Mouse (Mus musculus): Measurements from ENCODE around the gene Atg4d. TPM values are rescaled to one million over a fixed set of nuclear protein-coding genes. Genes with fewer than 3 reads are reported as not detected.

Atg4d gene
- polyA plus RNA-seq, 1 experiment from 2014 or later = 31.9 TPM

DNA sequence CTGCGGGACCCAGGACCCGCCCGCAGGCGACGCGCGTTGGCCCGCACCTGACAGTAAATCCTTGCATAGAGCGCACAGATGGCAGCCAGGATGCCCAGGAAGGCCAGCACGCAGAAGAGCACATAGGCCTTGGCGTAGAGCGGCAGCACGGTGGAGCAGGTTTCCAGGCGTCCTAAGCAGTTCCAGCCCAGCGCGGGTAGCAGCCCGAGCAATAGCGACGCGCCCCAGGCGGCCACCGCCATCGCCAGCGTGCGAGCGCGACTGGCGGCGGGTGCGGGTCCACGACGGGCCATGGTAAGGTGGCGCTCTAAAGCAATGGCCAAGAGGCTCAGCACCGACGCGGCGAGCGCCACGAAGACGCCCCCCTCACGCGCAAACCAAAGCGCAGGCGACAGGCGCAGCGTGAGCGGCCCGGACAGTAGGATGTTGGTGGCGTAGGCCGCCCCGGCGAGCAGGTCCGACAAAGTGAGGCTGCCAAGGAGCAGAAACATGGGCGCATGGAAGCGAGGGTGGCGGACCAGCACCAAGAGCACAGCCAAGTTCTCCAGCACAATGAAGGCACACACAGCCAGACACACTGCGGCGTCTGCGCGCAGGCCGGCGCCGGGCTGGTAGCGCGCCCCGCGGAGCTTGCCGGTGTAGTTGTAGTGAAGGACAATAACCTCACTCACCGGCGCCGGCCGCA is 20.5 kb upstream of the Atg4d start:
- Histone ChIP-seq H3K27ac (replicated peaks; ENCODE audit: low read depth, low read length) (no peak overlapping the region), H3K9ac (ENCODE audit: low read length) (peak overlapping the region; percentile 47), H3K27me3 (ENCODE audit: control insufficient read depth, insufficient read depth, low read length) (peaks cover 67% of the 10 kb centered on the region), H3K4me3 (ENCODE audit: low read depth, low read length) (peak overlapping the region; percentile 45), H3K9me3 (ENCODE audit: control insufficient read depth, low read length) (no peaks in the 10 kb centered on the region), H3K4me1 (ENCODE audit: control insufficient read depth, insufficient read depth, low read length) (peaks cover 16% of the 10 kb centered on the region), H3K36me3 (ENCODE audit: control insufficient read depth, insufficient read depth, low read length) (no peaks in the 10 kb centered on the region), H3K4me2 (ENCODE audit: low read depth, severe bottlenecking) (peak overlapping the region; percentile 77)
- peak; percentile 70 for DNase-seq (ENCODE audit: low spot score)
- ATAC-seq (ENCODE audit: insufficient number of reproducible peaks, low FRiP score, low TSS enrichment, low read depth) = no peak; the same call in 1 of the 2 replicates
- WGBS = 1% methylated on average over 72 of the region's 72 CpGs

DNA sequence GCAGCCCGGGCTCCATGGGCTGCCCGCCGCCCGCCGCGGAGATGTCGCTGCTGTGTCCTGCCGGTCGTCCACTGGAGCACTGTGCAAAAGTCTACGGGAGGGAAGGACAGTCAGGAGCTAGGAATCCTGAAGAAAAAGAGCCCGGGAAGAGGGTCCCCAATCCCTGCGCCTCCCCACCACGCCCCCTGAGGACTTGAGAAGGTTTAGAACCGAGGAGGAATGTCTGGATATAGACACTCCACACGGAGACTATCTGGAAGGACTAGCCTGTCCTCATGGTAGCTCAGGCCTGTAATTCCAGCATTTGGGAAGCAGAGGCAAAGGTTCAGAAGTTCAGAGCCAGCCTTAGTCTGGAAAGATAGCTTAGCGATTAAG is 20.0 kb upstream of the Atg4d start:
- Histone ChIP-seq H3K27ac (replicated peaks; ENCODE audit: low read depth, low read length) (no peak overlapping the region), H3K4me1 (ENCODE audit: control insufficient read depth, insufficient read depth, low read length) (peaks cover 16% of the 10 kb centered on the region), H3K9me3 (ENCODE audit: control insufficient read depth, low read length) (no peaks in the 10 kb centered on the region), H3K4me2 (ENCODE audit: low read depth, severe bottlenecking) (peak overlapping the region; percentile 77), H3K27me3 (ENCODE audit: control insufficient read depth, insufficient read depth, low read length) (peaks cover 72% of the 10 kb centered on the region), H3K9ac (ENCODE audit: low read length) (peak overlapping the region; percentile 47), H3K4me3 (ENCODE audit: low read depth, low read length) (peak overlapping the region; percentile 45), H3K36me3 (ENCODE audit: control insufficient read depth, insufficient read depth, low read length) (no peaks in the 10 kb centered on the region)
- no peak for ATAC-seq (ENCODE audit: insufficient number of reproducible peaks, low FRiP score, low TSS enrichment, low read depth)
- no peak for DNase-seq (ENCODE audit: low spot score)
- WGBS = 3% methylated on average over 16 of the region's 16 CpGs

DNA sequence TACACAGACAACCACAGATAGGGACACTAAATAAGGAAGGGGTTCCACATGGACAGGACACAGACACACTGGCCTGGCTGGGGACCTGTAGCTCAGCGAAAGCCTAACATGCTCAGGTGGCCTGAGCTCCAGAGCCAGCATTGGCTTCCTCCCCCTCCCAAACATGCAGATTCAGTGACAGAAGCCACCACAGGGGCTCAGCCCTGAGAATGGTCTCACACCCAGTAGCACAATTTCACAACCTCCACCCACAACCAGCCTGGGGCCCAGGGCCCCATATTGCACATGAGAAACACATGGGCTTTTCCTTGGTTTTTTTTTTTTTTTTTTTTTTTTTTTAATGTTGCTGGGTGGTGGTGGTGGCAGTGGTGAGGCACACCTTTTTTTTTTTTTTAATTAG is 18.8 kb upstream of the Atg4d start:
- Histone ChIP-seq H3K9me3 (ENCODE audit: control insufficient read depth, low read length) (no peaks in the 10 kb centered on the region), H3K36me3 (ENCODE audit: control insufficient read depth, insufficient read depth, low read length) (no peaks in the 10 kb centered on the region), H3K4me2 (ENCODE audit: low read depth, severe bottlenecking) (no peak overlapping the region), H3K27me3 (ENCODE audit: control insufficient read depth, insufficient read depth, low read length) (peaks cover 83% of the 10 kb centered on the region), H3K27ac (replicated peaks; ENCODE audit: low read depth, low read length) (no peak overlapping the region), H3K9ac (ENCODE audit: low read length) (no peak overlapping the region), H3K4me3 (ENCODE audit: low read depth, low read length) (no peak overlapping the region), H3K4me1 (ENCODE audit: control insufficient read depth, insufficient read depth, low read length) (peaks cover 21% of the 10 kb centered on the region)
- DNase-seq (ENCODE audit: low spot score) = no peak
- WGBS = 70% methylated on average over 1 of the region's 1 CpGs
- ATAC-seq (ENCODE audit: insufficient number of reproducible peaks, low FRiP score, low TSS enrichment, low read depth) = no peak

DNA sequence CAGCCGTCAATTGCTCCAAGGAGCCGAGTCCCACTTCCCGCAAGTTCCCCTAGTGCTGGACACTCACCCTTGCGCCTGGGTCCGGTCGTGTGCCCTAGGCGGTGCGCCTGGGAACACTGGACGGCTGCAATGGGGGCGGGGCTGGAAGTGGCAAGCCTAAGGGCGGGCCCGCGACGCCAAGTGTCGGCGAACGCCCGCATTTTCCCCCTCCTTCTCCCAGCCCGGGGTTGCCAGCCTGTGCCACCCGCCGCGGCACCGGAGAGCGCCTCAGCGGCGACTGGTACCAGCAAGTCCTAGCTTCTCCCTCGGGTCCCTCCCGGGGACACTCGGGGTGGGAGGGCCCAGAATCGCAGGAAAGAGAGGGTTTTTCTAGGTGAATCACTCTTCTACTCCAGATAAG is 16.8 kb upstream of the Atg4d start, which contains the start of gene S1pr5:
Gene S1pr5 (minus strand): TSS at position 118 of the 400 bp plus-strand sequence.
- Histone ChIP-seq H3K27ac (replicated peaks; ENCODE audit: low read depth, low read length) (no peak within 1 kb of the TSS), H3K4me3 (ENCODE audit: low read depth, low read length) (peak within 1 kb of the TSS; percentile 16; the same call in 1 of the 2 replicates), H3K9me3 (ENCODE audit: control insufficient read depth, low read length) (no peaks in the 10 kb centered on the region), H3K27me3 (ENCODE audit: control insufficient read depth, insufficient read depth, low read length) (peaks cover 74% of the 10 kb centered on the region), H3K9ac (ENCODE audit: low read length) (no peak within 1 kb of the TSS), H3K4me1 (ENCODE audit: control insufficient read depth, insufficient read depth, low read length) (peaks cover 22% of the 10 kb centered on the region), H3K4me2 (ENCODE audit: low read depth, severe bottlenecking) (peak within 1 kb of the TSS; percentile 33), H3K36me3 (ENCODE audit: control insufficient read depth, insufficient read depth, low read length) (no peaks in the 10 kb centered on the region)
- ATAC-seq (ENCODE audit: insufficient number of reproducible peaks, low FRiP score, low TSS enrichment, low read depth) (no peak), DNase-seq (ENCODE audit: low spot score) (peak; percentile 40)
- WGBS = 2% methylated on average over 29 of the region's 30 CpGs

DNA sequence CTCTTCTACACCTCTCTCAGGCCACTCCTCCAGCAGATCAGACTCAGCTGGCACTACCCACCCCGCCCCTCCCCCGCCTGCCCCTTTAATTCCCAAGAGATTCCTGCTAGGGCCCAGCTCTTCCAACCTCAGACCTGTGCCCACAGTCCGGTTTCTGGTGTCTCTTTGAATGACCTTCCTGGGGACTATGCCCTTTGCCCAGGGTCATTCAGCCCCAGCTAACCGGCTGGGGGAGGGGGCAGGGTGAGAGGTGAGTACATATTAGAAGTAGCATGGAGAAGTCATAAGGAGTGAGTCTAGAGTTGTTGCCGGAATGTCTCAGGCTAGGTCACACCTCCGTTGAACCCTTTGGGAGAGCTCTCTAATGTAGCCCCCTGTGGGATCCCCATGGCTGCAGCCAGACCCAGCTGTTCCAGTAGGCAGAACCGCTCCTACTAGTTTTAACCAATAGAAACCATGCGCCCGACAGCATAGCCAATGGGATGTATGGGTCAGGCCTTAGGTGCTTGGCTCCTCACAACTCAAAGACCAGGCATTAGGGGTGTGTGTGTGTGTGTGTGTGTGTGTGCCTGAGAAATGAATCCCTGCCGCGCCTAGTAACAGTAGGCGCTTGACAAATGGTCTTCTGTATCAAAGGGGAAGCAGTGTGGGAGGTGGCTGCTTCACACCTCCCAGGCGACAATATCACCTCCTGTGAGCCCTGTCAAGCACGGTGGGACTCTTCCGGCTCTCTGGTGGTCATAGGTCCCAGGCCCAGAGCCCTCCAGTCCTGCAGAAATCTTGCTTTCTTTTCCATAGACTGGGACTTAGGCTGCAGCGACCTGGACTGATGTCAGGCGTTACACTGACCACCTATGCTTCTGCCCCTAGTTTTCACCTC is 15.2 kb upstream of the Atg4d start:
- ATAC-seq (ENCODE audit: insufficient number of reproducible peaks, low FRiP score, low TSS enrichment, low read depth) = no peak

DNA sequence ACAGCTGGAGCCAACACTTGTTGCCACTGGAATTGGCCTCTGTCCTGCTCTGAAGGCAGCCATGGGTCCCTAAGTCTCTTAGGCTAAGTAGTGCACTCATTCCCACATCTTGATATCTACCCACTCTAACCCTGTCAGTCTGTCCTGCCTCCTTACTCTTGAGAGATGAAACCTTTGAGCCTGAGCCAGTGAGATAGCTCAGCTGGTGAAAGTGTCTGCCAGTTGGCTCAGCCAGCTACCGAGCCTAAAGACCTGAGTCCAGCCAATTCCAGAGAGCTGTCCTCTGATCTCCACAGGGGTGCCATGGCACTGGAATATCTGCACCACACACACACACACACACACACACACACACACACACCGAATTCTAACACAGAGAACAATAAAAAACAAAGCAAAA is 14.6 kb upstream of the Atg4d start:
- ATAC-seq (ENCODE audit: insufficient number of reproducible peaks, low FRiP score, low TSS enrichment, low read depth) = no peak
- 42% methylated on average over 2 of the region's 2 CpGs for WGBS
- DNase-seq (ENCODE audit: low spot score) = no peak
- H3K9ac ChIP-seq (ENCODE audit: low read length) = no peak overlapping the region
- no peaks in the 10 kb centered on the region for H3K9me3 ChIP-seq (ENCODE audit: control insufficient read depth, low read length)
- H3K4me1 ChIP-seq (ENCODE audit: control insufficient read depth, insufficient read depth, low read length) = peaks cover 12% of the 10 kb centered on the region
- no peak overlapping the region for H3K4me3 ChIP-seq (ENCODE audit: low read depth, low read length)
- no peak overlapping the region for H3K27ac ChIP-seq (replicated peaks; ENCODE audit: low read depth, low read length)
- H3K36me3 ChIP-seq (ENCODE audit: control insufficient read depth, insufficient read depth, low read length) = no peaks in the 10 kb centered on the region
- no peak overlapping the region for H3K4me2 ChIP-seq (ENCODE audit: low read depth, severe bottlenecking)
- H3K27me3 ChIP-seq (ENCODE audit: control insufficient read depth, insufficient read depth, low read length) = peaks cover 52% of the 10 kb centered on the region

More for the DNA sequence above, 15.2 kb upstream of the Atg4d start:
- H3K4me3 ChIP-seq (ENCODE audit: low read depth, low read length) = no peak overlapping the region
- H3K36me3 ChIP-seq (ENCODE audit: control insufficient read depth, insufficient read depth, low read length) = no peaks in the 10 kb centered on the region
- no peak overlapping the region for H3K9ac ChIP-seq (ENCODE audit: low read length)
- no peaks in the 10 kb centered on the region for H3K9me3 ChIP-seq (ENCODE audit: control insufficient read depth, low read length)
- H3K27ac ChIP-seq (replicated peaks; ENCODE audit: low read depth, low read length) = no peak overlapping the region
- peaks cover 59% of the 10 kb centered on the region for H3K27me3 ChIP-seq (ENCODE audit: control insufficient read depth, insufficient read depth, low read length)
- H3K4me2 ChIP-seq (ENCODE audit: low read depth, severe bottlenecking) = no peak overlapping the region
- DNase-seq (ENCODE audit: low spot score) = no peak
- H3K4me1 ChIP-seq (ENCODE audit: control insufficient read depth, insufficient read depth, low read length) = peaks cover 15% of the 10 kb centered on the region
- 17% methylated on average over 17 of the region's 17 CpGs for WGBS

DNA sequence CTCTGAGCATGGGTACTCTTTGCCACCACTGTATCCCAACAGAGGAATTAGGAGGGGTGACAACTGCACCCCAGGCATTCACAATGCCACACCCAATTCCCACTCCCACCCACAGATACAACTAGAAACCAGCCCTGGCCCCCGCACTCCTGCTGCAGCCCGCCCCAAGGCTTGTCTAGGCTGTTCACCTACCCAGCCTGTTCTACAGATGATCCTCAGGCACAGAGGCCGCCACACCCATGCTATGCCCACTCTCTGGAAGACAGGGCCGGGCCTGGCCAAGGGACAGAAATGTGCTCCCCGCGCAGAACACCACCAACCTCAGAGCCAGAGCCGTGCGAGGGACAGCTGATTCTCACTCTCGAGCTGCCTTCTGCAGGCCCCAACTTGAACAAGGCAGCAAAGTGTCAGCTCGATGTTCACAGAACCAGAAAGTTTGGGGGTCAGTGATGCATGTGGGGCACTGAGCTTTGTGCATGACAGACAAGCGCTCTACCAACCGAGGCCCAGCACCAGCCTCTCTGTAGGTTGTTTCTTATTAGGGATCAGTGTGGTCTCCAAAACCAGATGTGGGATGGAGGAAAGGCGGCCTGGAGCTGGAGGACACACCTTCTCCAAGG is 13.9 kb upstream of the Atg4d start:
- no peak overlapping the region for H3K4me3 ChIP-seq (ENCODE audit: low read depth, low read length)
- H3K4me1 ChIP-seq (ENCODE audit: control insufficient read depth, insufficient read depth, low read length) = peaks cover 12% of the 10 kb centered on the region
- H3K36me3 ChIP-seq (ENCODE audit: control insufficient read depth, insufficient read depth, low read length) = no peaks in the 10 kb centered on the region
- no peaks in the 10 kb centered on the region for H3K9me3 ChIP-seq (ENCODE audit: control insufficient read depth, low read length)
- ATAC-seq (ENCODE audit: insufficient number of reproducible peaks, low FRiP score, low TSS enrichment, low read depth) (no peak), DNase-seq (ENCODE audit: low spot score) (no peak)
- no peak overlapping the region for H3K4me2 ChIP-seq (ENCODE audit: low read depth, severe bottlenecking)
- H3K27me3 ChIP-seq (ENCODE audit: control insufficient read depth, insufficient read depth, low read length) = peaks cover 45% of the 10 kb centered on the region
- no peak overlapping the region for H3K9ac ChIP-seq (ENCODE audit: low read length)
- H3K27ac ChIP-seq (replicated peaks; ENCODE audit: low read depth, low read length) = no peak overlapping the region
- WGBS = 37% methylated on average over 13 of the region's 13 CpGs

DNA sequence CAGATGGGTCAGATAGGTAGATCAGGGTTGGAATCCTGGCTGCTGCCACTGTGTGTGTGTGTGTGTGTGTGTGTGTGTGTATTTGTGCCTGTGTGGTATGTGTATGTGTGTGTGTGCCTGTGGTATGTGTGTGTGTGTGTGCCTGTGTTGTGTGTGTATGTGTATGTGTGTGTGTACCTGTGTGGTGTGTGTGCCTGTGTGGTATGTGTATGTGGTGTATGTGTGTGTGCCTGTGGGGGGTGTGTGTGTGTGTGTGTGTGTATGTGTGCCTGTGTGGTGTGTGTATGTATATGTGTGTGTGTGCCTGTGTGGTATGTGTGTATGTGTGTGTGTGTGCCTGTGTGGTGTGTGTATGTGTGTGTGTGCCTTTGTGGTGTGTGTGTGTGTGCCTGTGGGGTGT is 10.4 kb upstream of the Atg4d start:
- H3K4me3 ChIP-seq (ENCODE audit: low read depth, low read length) = no peak overlapping the region
- H3K27me3 ChIP-seq (ENCODE audit: control insufficient read depth, insufficient read depth, low read length) = peaks cover 17% of the 10 kb centered on the region
- H3K4me1 ChIP-seq (ENCODE audit: control insufficient read depth, insufficient read depth, low read length) = peaks cover 7% of the 10 kb centered on the region; the same call in 1 of the 2 replicates
- DNase-seq (ENCODE audit: low spot score) (no peak), ATAC-seq (ENCODE audit: insufficient number of reproducible peaks, low FRiP score, low TSS enrichment, low read depth) (no peak)
- H3K4me2 ChIP-seq (ENCODE audit: low read depth, severe bottlenecking) = no peak overlapping the region
- H3K36me3 ChIP-seq (ENCODE audit: control insufficient read depth, insufficient read depth, low read length) = no peaks in the 10 kb centered on the region
- no peak overlapping the region for H3K27ac ChIP-seq (replicated peaks; ENCODE audit: low read depth, low read length)
- no peaks in the 10 kb centered on the region for H3K9me3 ChIP-seq (ENCODE audit: control insufficient read depth, low read length)
- H3K9ac ChIP-seq (ENCODE audit: low read length) = no peak overlapping the region
